Mouse (Mus musculus) embryo, embryonic 11 days (tissue): ENCODE data around the gene R3hcc1l.

ENCODE experiments used
- DNase-seq: peaks from one replicate; pipeline ENCODE4 v3.0.0-alpha.2; 2015

R3hcc1l gene

GRCm38 (mm10) chr19:42561991-42562390 lies 43.4 kb downstream of the R3hcc1l start:
- no peak for DNase-seq

DNA sequence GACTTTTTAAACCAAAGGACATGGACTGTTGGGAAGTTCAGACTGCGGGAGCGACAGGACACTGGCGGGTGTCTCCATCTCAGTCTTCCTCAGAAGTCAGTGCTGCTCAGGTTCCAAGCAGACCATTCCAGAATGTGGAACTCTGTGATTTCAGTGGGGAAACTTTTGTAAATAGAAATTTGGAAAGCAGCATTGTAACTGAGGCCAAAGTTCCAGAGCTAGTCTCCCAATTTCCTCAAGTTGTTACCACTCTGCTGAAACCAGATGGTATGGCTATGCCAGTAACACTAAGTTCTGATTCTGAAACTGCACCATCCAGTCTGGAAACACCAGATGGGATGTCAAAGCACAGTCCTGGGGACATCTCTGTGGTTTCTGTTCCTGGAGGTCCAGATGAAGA lies 44.4 kb downstream of the R3hcc1l start:
- no peak for DNase-seq

GRCm38 (mm10) chr19:42563726-42564270 lies 45.2 kb downstream of the R3hcc1l start:
- DNase-seq: no peak

DNA sequence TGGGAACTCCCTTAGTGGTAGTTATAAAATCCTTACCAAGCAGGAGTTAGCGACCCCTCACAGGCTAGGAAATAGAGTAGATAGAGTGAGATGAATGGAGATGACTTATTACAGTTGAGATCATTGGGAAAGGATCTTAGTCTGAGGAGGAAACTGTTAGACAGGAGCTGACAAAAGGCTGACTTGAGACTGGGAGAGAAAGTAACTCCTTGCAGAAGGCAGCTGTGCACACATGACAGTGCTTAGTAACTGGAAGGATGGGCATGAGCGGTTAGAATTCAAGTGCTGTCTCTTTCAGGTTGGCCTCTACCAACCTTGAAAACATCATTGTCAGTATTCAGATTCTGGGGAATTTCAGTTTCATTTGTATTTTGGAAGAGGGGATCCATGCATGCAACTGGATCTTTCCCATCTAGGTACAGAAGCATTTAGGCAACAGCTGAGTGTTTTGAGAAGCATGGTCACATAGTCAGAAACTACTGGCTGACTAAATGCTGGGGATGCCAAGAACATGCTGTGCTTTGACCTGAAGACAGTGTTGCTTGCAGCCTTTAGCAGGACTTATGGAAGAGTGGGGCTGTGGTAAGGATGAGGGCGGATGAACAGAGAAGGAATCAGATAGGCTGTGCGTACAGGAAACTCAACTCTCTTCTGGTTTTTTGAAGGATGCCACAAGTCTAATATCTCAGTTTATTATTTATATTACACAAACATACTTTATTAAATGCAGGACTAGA lies 47.9 kb downstream of the R3hcc1l start:
- DNase-seq: no peak

DNA sequence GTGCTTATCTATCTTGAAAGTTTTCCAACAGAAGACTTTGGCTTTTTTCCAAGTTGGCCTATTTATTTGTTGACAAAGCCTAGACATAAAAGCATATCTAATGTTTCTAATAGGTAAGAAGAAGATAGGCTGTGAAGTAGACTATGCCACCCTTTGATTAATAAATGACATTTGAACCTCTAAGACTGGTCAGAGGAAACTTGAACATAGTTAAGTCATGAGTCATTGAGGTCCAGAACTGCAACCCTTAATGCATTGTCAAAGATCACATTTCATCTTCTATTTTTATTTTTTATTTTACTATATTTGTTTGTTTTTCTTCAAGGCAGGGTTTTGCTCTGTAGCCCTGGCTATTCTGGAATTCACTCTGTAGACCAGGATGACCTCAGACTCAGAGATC lies 48.5 kb downstream of the R3hcc1l start:
- no peak for DNase-seq

- no peak for DNase-seq
Measured at GRCm38 (mm10) chr19:42569076-42569475, 50.5 kb downstream of the R3hcc1l start.

DNA sequence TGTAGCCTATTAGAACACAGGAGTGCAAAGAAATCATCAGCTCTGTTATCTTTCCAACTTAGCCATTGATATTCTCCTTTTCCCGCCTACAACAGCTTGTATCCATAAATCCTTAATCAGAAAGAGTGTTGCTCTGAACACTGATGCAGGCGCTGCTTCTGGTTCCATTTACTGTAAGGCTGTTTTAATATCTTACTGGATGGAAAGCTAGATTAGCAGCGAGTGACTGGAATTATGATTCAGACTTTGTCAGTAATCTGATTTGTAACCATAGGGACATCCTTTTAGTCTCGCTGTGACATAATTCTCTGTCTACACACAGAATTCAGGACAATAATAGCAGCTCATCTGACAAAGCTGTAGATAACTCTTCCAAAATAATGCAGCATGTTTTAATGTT lies 52.7 kb downstream of the R3hcc1l start:
- no peak for DNase-seq

GRCm38 (mm10) chr19:42575317-42575716 lies 56.8 kb downstream of the R3hcc1l start:
- no peak for DNase-seq

DNA sequence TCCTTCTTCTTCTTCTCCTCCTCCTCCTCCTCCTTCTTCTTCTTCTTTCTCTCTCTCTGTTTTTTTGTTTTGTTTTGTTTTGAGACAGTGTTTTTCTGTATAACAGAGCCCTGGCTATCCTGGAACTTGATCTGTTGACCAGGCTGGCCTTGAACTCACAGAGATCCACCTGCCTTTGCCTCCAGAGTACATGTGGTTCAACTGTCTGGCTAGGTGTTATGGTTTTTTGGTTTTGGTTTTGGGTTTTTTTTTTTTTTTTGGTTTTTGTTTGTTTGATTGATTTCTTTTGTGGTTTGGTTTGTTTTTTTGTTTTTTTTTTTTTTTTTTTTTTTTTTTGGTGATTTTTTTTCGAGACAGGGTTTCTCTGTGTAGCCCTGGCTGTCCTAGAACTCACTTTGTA lies 58.3 kb downstream of the R3hcc1l start:
- DNase-seq: no peak

DNA sequence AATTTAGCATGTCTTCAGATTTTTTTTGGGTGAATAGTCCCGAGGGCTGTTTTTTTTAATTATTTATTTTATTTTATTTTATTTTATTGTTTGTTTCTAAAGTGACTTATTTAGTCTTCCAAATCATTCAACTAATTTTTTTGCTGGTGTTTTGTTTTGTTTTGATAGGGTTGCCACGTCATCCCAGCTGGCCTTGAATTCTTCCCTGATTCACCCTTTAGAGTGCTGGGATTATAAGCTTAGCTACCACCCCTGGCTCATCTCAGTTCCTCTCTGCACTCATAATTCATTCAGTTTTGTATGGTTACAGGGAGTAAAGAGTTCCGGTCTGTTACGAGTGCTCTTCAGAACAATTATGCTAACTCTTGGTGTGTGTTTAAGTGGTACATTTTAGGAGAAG lies 60.1 kb downstream of the R3hcc1l start:
- DNase-seq: no peak

DNA sequence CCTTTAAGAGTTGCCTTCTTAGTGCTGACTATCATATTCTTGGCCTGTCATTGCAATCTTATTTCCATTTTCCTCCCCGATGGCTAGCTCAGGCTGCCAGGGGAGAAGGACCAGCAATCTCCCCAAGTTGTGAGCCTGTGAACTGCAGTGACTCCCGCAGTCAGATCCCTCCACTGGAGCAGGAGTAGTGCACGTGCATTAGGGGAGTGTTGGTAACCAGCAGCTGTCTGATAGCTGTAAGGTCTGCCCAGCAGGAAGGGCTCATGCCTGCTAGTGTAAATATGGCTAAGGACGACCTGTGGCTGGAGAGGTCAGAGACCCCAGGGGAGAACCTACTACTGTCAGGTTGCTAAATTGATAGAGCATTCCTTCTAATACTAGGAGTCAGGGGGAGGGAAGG lies 62.1 kb downstream of the R3hcc1l start:
- DNase-seq: peak; percentile 38

- DNase-seq: no peak
Measured at GRCm38 (mm10) chr19:42582811-42583370, 64.3 kb downstream of the R3hcc1l start.

- DNase-seq: no peak
Measured at GRCm38 (mm10) chr19:42583677-42584076, 65.1 kb downstream of the R3hcc1l start.

- DNase-seq: no peak
Measured at GRCm38 (mm10) chr19:42584188-42584587, 65.6 kb downstream of the R3hcc1l start.

GRCm38 (mm10) chr19:42587704-42588103 lies 69.1 kb downstream of the R3hcc1l start:
- no peak for DNase-seq

- peak; percentile 29 for DNase-seq
Measured at GRCm38 (mm10) chr19:42589246-42589645, 70.7 kb downstream of the R3hcc1l start.

- DNase-seq: no peak
Measured at GRCm38 (mm10) chr19:42591534-42591933, 73.0 kb downstream of the R3hcc1l start.

GRCm38 (mm10) chr19:42593456-42593855 lies 74.9 kb downstream of the R3hcc1l start:
- no peak for DNase-seq

DNA sequence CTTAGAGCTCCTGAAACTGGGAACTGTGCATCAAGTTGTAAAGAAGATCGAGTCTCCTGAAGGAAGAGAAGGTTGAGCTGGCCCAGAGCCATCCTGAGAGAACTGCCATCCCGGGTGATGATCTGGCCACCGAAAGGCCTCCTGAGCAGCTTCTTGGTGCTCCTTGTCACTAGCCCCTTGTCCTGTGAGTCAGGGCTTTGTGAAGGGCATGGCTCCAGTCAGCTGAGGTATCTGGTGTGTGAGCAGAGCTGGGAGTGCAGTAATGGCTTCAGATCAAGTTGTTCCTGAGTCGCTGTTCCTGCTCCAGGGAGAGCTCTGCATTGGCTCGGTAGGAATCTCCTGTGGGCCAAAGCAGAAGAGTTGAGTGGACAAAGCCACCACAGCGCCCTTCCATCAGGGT lies 76.5 kb downstream of the R3hcc1l start:
- DNase-seq: no peak

- no peak for DNase-seq
Measured at GRCm38 (mm10) chr19:42597286-42597685, 78.7 kb downstream of the R3hcc1l start.

- DNase-seq: no peak
Measured at GRCm38 (mm10) chr19:42597896-42598295, 79.3 kb downstream of the R3hcc1l start.

DNA sequence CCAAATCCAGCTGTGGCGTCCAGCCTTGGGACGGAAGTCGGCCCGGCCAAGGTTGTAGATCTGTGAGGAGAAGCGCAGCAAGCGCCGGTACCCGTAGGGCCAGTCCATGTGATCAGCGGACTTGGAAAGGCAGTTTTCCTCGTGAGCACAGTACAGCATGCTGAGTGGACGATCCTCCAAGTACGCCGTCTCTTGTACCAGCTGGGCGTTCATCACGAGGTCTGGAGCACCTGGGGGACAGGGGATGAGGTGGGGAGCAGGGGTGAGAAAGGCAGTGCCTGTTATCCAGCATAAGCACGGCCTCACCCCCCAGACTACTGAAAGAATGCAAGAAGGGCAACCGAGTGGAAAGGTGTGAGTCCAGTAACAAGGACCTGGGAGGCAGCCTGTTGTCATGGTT lies 81.3 kb downstream of the R3hcc1l start:
- no peak for DNase-seq

GRCm38 (mm10) chr19:42600591-42600990 lies 82.0 kb downstream of the R3hcc1l start:
- DNase-seq: no peak

DNA sequence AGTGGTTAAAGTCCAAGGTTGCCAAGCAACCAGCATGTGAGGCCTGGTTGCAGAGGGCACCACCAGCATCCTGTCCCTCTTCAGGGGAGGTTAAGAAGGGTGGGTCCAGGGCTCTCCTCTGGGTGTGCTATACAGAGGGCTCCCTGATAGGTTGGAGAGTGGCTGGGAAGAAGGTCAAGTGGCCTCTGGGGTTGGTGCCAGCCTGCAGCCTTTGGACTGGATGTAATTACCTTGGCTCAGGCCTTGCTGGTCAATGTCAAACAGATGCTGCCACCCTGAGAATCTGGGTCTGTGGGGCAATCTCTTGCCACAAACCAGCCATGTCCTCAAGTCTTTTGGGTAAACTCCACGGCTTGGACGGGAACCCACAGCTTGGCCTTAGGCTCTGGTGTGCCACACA lies 82.9 kb downstream of the R3hcc1l start:
- no peak for DNase-seq

DNA sequence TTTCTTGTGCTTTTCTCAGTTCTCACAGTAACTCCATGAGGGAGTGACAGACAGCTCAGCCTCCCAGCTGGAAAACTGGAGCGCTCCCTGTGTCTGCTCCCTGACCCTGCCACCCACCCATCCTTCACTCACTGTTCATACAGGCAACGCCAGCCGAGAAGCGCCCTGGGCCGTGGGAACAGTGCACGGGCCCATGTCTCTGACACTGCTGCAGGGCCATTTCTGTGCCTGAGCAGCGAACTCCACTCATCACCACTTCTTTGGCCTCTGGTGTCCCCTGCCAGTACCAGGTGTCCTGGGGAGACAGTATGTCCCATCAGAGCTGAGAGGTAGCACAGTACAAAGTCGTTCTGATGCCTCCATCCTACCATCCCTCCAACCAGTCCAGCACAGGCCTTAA lies 83.5 kb downstream of the R3hcc1l start:
- DNase-seq: no peak
